Mouse (Mus musculus): ENCODE measurements at regions not wholly inside any gene's neighbourhood (a gene's known extent, or its start where the extent isn't known, plus 50 kb on each side); places are given as distances from the start of the nearest gene placed in this dataset.

- no peaks in the 10 kb centered on the region for H3K4me1 ChIP-seq (replicated peaks)
- no peaks in the 10 kb centered on the region for H3K36me3 ChIP-seq
- no peaks in the 10 kb centered on the region for H3K27me3 ChIP-seq
- H3K4me2 ChIP-seq = no peak overlapping the region
- H3K9ac ChIP-seq = no peak overlapping the region
- no peaks in the 10 kb centered on the region for H3K9me3 ChIP-seq (replicated peaks)
- 43% methylated on average over 3 of the region's 3 CpGs for WGBS (ENCODE audit: insufficient replicate concordance)
- H3K27ac ChIP-seq = no peak overlapping the region
- H3K4me3 ChIP-seq (replicated peaks) = no peak overlapping the region
- DNase-seq (no peak), ATAC-seq (ENCODE audit: low read depth) (peak; percentile 41; the same call in 1 of the 2 replicates)
Measured at GRCm38 (mm10) chr14:58253369-58253968, 183.1 kb downstream of the Fgf9 start.

DNA sequence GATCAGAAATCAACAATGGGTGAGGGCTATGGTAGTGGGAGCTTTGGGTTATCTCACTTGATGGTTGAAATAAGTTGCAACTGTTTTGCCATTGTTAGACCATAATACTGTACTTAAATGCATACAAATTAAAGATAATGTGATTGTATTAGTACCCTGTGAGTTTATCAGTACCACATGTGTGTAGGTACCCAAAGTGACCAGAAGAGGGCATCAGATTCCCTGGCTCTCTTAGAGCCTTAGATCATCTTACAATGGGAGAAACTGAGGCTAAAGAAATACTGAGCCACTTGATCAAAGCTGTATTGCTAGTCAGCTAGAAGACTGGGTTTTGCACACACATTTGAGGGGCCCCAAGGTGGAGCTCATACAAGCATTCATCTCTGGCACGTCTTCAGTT, 155.5 kb downstream of the Fgf9 start:
- no peaks in the 10 kb centered on the region for H3K36me3 ChIP-seq
- WGBS (ENCODE audit: insufficient replicate concordance) = 56% methylated on average over 1 of the region's 1 CpGs
- DNase-seq (no peak), ATAC-seq (ENCODE audit: low read depth) (no peak)
- H3K4me1 ChIP-seq (replicated peaks) = no peaks in the 10 kb centered on the region
- no peak overlapping the region for H3K4me3 ChIP-seq (replicated peaks)
- H3K27ac ChIP-seq = no peak overlapping the region
- H3K4me2 ChIP-seq = no peak overlapping the region
- H3K9ac ChIP-seq = no peak overlapping the region
- H3K9me3 ChIP-seq (replicated peaks) = no peaks in the 10 kb centered on the region; the same call in 1 of the 2 replicates
- no peaks in the 10 kb centered on the region for H3K27me3 ChIP-seq

DNA sequence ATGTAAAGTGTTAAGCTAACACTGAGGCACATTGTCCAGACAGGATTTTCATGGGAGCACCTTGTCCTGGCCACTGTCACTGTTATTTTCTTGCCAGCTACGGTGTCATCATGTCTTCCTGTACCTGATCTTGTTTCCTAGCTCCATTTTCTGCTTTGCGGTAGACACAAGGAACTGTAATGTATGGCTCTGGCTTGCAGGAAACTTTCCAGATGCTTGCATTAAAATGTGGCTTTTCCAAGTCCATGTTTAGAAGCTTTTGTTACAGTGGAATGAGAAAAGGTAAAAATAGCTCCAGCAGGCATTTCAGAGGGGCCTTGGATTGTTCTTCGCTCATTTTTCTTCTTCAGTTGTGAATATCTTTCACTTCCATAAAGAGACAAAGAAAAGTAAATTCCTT, 154.1 kb downstream of the Fgf9 start:
- Histone ChIP-seq H3K27ac (no peak overlapping the region), H3K36me3 (no peaks in the 10 kb centered on the region), H3K4me2 (no peak overlapping the region), H3K9ac (no peak overlapping the region), H3K4me3 (replicated peaks) (no peak overlapping the region), H3K27me3 (no peaks in the 10 kb centered on the region), H3K9me3 (replicated peaks) (no peaks in the 10 kb centered on the region; the same call in 1 of the 2 replicates), H3K4me1 (replicated peaks) (no peaks in the 10 kb centered on the region)
- WGBS (ENCODE audit: insufficient replicate concordance) = 62% methylated on average over 3 of the region's 3 CpGs
- ATAC-seq (ENCODE audit: low read depth) (no peak), DNase-seq (no peak)

DNA sequence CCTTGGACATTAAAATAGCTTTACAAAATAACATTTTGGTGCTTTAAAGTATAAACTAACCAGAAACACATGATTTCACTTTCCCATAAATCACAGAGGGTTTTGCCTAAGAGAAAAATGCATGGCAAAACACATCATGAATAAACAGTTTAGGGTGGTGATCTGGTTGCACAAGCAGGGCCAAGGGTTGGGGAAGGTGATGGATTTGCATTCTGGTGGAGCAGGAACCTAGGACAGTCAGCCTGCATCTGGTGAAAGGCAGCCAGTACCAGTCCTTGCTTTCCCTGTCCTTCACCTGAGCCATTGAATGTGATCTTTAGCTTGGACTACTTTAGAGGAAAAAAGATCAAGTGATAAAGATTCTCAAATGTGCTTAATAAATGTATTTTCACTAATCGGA, 138.1 kb downstream of the Fgf9 start:
- WGBS (ENCODE audit: insufficient replicate concordance) = 72% methylated on average over 1 of the region's 1 CpGs
- DNase-seq = no peak
- ATAC-seq (ENCODE audit: low read depth) = no peak

DNA sequence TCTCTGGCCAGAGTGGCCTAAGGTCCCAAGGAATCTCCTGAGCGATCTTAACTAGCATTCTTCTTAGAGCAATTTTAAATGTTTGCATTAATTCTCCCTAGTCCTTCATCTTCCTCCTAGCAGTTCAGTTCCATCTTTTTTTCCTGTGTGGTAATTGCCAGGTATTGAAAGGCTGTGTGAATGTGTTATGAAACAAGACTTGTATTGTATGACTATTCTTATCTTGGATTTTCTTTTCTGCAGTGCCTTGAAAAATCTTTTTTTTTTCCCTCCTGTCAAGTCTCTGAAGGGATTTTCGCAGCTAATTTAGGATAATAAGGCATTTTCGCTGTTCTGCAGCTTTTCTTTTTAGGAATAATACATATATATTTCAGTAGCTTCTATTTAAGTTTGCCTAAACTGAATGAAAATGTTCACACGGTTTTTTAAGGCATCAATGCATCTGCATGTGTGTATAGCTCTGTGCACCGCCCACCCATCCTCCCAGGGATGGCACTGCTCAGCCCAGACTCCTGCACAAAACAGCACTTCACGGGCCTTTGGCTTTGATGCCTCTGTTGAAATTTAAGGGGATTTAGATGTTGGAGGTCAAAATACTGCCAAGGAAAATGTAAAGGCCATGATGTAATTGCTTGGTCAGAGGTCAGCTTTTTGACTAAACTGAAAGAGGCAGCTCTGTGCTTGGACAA, 132.4 kb downstream of the Fgf9 start:
- H3K4me2 ChIP-seq = no peak overlapping the region
- H3K9me3 ChIP-seq (replicated peaks) = no peaks in the 10 kb centered on the region
- DNase-seq (no peak), ATAC-seq (ENCODE audit: low read depth) (no peak)
- no peaks in the 10 kb centered on the region for H3K4me1 ChIP-seq (replicated peaks)
- H3K9ac ChIP-seq = no peak overlapping the region
- H3K27ac ChIP-seq = no peak overlapping the region
- no peaks in the 10 kb centered on the region for H3K36me3 ChIP-seq
- no peaks in the 10 kb centered on the region for H3K27me3 ChIP-seq
- WGBS (ENCODE audit: insufficient replicate concordance) = 50% methylated on average over 6 of the region's 6 CpGs
- H3K4me3 ChIP-seq (replicated peaks) = no peak overlapping the region

More for the DNA sequence above, 138.1 kb downstream of the Fgf9 start:
- Histone ChIP-seq H3K36me3 (no peaks in the 10 kb centered on the region), H3K4me3 (replicated peaks) (no peak overlapping the region), H3K4me1 (replicated peaks) (no peaks in the 10 kb centered on the region), H3K9me3 (replicated peaks) (no peaks in the 10 kb centered on the region), H3K27me3 (no peaks in the 10 kb centered on the region), H3K9ac (no peak overlapping the region), H3K4me2 (no peak overlapping the region), H3K27ac (no peak overlapping the region)

DNA sequence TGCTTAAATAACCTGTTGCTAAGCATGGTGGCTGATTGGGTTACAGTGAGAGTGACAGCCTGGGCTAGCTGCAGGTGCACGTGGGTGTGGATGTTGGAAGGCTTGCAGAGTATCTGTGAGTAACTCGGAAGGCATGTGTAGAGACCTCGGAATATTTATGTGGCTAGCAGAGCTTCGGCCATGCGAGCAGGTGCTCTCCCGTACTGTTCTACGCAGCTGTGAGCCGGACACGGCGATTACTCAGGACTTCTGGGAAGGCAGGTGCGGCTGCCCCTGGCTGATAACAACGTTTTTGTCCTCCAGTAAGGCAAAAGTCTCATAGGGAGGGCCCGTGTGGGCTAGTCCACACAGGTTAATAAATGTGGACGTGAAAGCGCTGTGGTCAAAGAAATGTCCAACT, 119.6 kb downstream of the Fgf9 start:
- no peak overlapping the region for H3K27ac ChIP-seq
- no peak overlapping the region for H3K9ac ChIP-seq
- H3K4me3 ChIP-seq (replicated peaks) = no peak overlapping the region
- H3K9me3 ChIP-seq (replicated peaks) = no peaks in the 10 kb centered on the region
- no peaks in the 10 kb centered on the region for H3K36me3 ChIP-seq
- WGBS (ENCODE audit: insufficient replicate concordance) = 75% methylated on average over 15 of the region's 15 CpGs
- H3K4me1 ChIP-seq (replicated peaks) = no peaks in the 10 kb centered on the region
- ATAC-seq (ENCODE audit: low read depth) (no peak), DNase-seq (no peak)
- no peak overlapping the region for H3K4me2 ChIP-seq
- no peaks in the 10 kb centered on the region for H3K27me3 ChIP-seq

DNA sequence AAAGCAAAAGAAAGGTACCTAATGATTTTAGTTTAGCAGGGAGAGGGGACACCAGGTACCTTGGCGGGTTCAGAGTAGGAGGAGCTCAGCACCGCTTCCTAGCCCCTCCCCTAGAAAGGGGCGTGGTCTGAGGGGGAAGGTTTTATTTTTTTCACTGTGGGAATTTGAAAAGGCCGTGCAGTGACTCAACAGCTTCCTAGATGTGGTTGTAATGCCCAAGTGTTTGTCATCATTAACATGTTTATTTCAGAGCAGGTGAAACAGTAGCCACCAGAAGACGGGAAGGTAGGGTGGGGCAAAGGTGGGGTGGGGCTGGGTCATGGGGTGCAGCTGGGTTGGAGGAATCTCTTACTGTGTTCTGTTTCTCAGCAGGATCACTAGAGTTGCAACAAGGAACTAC, 112.5 kb downstream of the Fgf9 start:
- no peak for DNase-seq
- no peaks in the 10 kb centered on the region for H3K36me3 ChIP-seq
- no peak overlapping the region for H3K27ac ChIP-seq
- 46% methylated on average over 5 of the region's 5 CpGs for whole genome bisulfite sequencing (ENCODE audit: insufficient replicate concordance)
- H3K4me1 ChIP-seq (replicated peaks) = no peaks in the 10 kb centered on the region
- no peak overlapping the region for H3K9ac ChIP-seq
- H3K9me3 ChIP-seq (replicated peaks) = no peaks in the 10 kb centered on the region
- ATAC-seq (ENCODE audit: low read depth) = no peak
- no peak overlapping the region for H3K4me3 ChIP-seq (replicated peaks)
- H3K27me3 ChIP-seq = no peaks in the 10 kb centered on the region
- H3K4me2 ChIP-seq = no peak overlapping the region

DNA sequence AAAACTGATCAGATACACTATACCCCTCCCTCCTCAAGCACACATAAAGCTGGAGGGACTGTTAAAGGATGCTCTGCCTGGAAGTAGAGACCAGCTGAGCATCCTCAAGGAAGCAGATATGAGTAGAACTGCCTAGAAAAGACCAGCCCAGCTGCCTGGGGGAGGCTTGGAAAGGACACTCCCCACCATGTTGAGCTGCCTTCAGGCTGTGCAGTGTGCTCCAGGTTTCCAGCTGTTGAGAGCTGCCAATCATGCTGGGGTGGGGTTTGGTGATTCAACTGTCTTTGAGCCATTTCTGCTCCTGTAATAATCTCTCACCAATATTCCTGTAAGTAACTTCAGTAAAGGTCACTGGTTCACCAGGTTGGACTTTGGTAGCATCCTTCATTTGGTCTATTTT, 110.4 kb downstream of the Fgf9 start:
- H3K9ac ChIP-seq = no peak overlapping the region
- no peaks in the 10 kb centered on the region for H3K4me1 ChIP-seq (replicated peaks)
- H3K4me2 ChIP-seq = no peak overlapping the region
- H3K27ac ChIP-seq = no peak overlapping the region
- no peaks in the 10 kb centered on the region for H3K9me3 ChIP-seq (replicated peaks)
- DNase-seq (no peak), ATAC-seq (ENCODE audit: low read depth) (no peak)
- no peaks in the 10 kb centered on the region for H3K36me3 ChIP-seq
- no peak overlapping the region for H3K4me3 ChIP-seq (replicated peaks)
- H3K27me3 ChIP-seq = no peaks in the 10 kb centered on the region

GRCm38 (mm10) chr14:58175651-58176363, 105.5 kb downstream of the Fgf9 start:
- Histone ChIP-seq H3K4me3 (replicated peaks) (no peak overlapping the region), H3K36me3 (no peaks in the 10 kb centered on the region), H3K4me2 (no peak overlapping the region), H3K4me1 (replicated peaks) (no peaks in the 10 kb centered on the region), H3K27me3 (no peaks in the 10 kb centered on the region), H3K9ac (no peak overlapping the region), H3K9me3 (replicated peaks) (no peaks in the 10 kb centered on the region), H3K27ac (no peak overlapping the region)
- WGBS (ENCODE audit: insufficient replicate concordance) = 59% methylated on average over 5 of the region's 5 CpGs
- DNase-seq (no peak), ATAC-seq (ENCODE audit: low read depth) (no peak)

GRCm38 (mm10) chr14:58174512-58174911, 104.2 kb downstream of the Fgf9 start:
- Histone ChIP-seq H3K4me2 (no peak overlapping the region), H3K36me3 (no peaks in the 10 kb centered on the region), H3K4me1 (replicated peaks) (no peaks in the 10 kb centered on the region), H3K27me3 (no peaks in the 10 kb centered on the region), H3K27ac (no peak overlapping the region), H3K4me3 (replicated peaks) (no peak overlapping the region), H3K9ac (no peak overlapping the region), H3K9me3 (replicated peaks) (no peaks in the 10 kb centered on the region)
- ATAC-seq (ENCODE audit: low read depth) (no peak), DNase-seq (no peak)
- 72% methylated on average over 6 of the region's 6 CpGs for whole genome bisulfite sequencing (ENCODE audit: insufficient replicate concordance)

- Histone ChIP-seq H3K9me3 (replicated peaks) (no peaks in the 10 kb centered on the region), H3K36me3 (no peaks in the 10 kb centered on the region), H3K27me3 (no peaks in the 10 kb centered on the region), H3K27ac (no peak overlapping the region), H3K9ac (no peak overlapping the region), H3K4me2 (no peak overlapping the region), H3K4me1 (replicated peaks) (no peaks in the 10 kb centered on the region), H3K4me3 (replicated peaks) (no peak overlapping the region)
- no peak for ATAC-seq (ENCODE audit: low read depth)
- no peak for DNase-seq
- WGBS (ENCODE audit: insufficient replicate concordance) = 54% methylated on average over 5 of the region's 5 CpGs
Measured at GRCm38 (mm10) chr14:58168920-58169319, 98.6 kb downstream of the Fgf9 start.

Data from liver, embryonic 13.5 days (tissue).